Mouse (Mus musculus) heart, adult 2 months (tissue): ENCODE data around the gene Hrh2.

Source experiments
- CTCF ChIP-seq: fragments of 200-600 bp; IDR thresholded peaks from 2 replicates; pipeline ENCODE4 v1.8.1; 2022; ENCODE audit warnings: antibody characterized with exemption, mild to moderate bottlenecking, moderate library complexity
- POLR2A ChIP-seq: fragments of 200-500 bp; IDR thresholded peaks from 2 replicates; pipeline ENCODE4 v1.6.1; 2011; ENCODE audit warnings: mild to moderate bottlenecking, low read depth, low read length, control low read depth; ENCODE audit not compliant: insufficient read depth

DNA sequence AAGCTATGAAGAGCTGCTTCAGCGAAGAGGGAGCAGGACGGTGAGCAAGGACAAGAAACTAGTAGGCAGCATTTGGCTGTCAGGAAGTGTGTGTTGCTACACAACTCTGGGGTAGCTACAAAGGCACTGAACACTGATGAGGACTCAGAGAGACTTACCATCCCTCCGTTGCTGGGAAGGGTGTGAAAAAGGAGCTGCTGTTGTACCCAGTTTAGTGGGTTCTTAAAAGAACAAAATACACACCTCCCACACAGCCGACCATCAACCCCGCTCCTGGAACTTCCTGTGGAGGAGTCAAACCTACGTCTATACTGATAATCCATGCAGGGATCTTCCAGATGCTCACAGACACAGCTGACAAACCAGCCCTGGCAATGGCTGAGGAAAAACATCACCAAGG lies 85.5 kb downstream of the Hrh2 start:
- TF ChIP-seq CTCF (no peak), POLR2A (no peak)
